Mouse (Mus musculus): Measurements from ENCODE around the gene Pold3.

GRCm38 (mm10) chr7:100042120-100042519, 79.2 kb downstream of the Pold3 start:
- TF ChIP-seq CTCF (IDR thresholded peaks at IDR 0.05; ENCODE audit: low read depth) (no peak), EP300 (IDR thresholded peaks at IDR 0.05; ENCODE audit: low read depth) (no peak)

Data from liver, postnatal 0 days (tissue).